9 mouse cellular contexts compared by ENCODE assay signal in genomic region chr8:37062012-37062944, GRCm38 (mm10).
DNase-seq lines count a peak whose midpoint lies in the region; ATAC-seq and TF ChIP-seq lines count a peak whose summit lies in the region.
"Had no signal": no experiment of that assay in that cellular context is flagged by ENCODE, and none has a peak within 500 bp of the region (broad histone marks: within the 10 kb centered on the region; RNA-seq: fewer than 3 reads in every experiment).

No protein-coding gene starts in this region.

- no peaks in the 10 kb centered on the region for H3K36me3 ChIP-seq in embryonic facial prominence, embryonic 15.5 days
- no peaks in the 10 kb centered on the region for H3K36me3 ChIP-seq in heart, postnatal 0 days (replicated peaks; ENCODE audit: control insufficient read depth, insufficient read depth, low read length)
- H3K36me3 ChIP-seq in liver, postnatal 0 days (replicated peaks; ENCODE audit: insufficient read depth, low read length): no peaks in the 10 kb centered on the region
- H3K36me3 ChIP-seq: heart, embryonic 13.5 days had no signal

- 0 out of 2 replicates have a peak, but pooled peaks cover 3% of the 10 kb centered on the region for H3K4me1 ChIP-seq in embryonic facial prominence, embryonic 15.5 days
- H3K4me1 ChIP-seq in heart, postnatal 0 days (ENCODE audit: control insufficient read depth, insufficient read depth): no peaks in the 10 kb centered on the region
- H3K4me1 ChIP-seq in liver, postnatal 0 days (ENCODE audit: insufficient read depth): no peaks in the 10 kb centered on the region

- no peaks in the 10 kb centered on the region for H3K27me3 ChIP-seq in embryonic facial prominence, embryonic 15.5 days
- H3K27me3 ChIP-seq in heart, postnatal 0 days (ENCODE audit: control insufficient read depth, insufficient read depth, low read length): no peaks in the 10 kb centered on the region
- no peaks in the 10 kb centered on the region for H3K27me3 ChIP-seq in liver, postnatal 0 days (ENCODE audit: insufficient read depth, low read length)
- H3K27me3 ChIP-seq: heart, embryonic 13.5 days had no signal

- H3K9me3 ChIP-seq in embryonic facial prominence, embryonic 15.5 days (replicated peaks): no peaks in the 10 kb centered on the region
- H3K9me3 ChIP-seq in heart, postnatal 0 days (replicated peaks; ENCODE audit: control insufficient read depth, low read length): no peaks in the 10 kb centered on the region
- H3K9me3 ChIP-seq in liver, postnatal 0 days (ENCODE audit: low read length): no peaks in the 10 kb centered on the region
- H3K9me3 ChIP-seq: heart, embryonic 13.5 days had no signal

- H3K4me2 ChIP-seq in embryonic facial prominence, embryonic 15.5 days (replicated peaks): no peak overlapping the region
- H3K4me2 ChIP-seq in heart, postnatal 0 days (ENCODE audit: low read depth, low read length): no peak overlapping the region
- no peak overlapping the region for H3K4me2 ChIP-seq in liver, postnatal 0 days (ENCODE audit: low read depth, low read length)
- H3K4me2 ChIP-seq: heart, embryonic 13.5 days had no signal

- peak; percentile 99 for TF ChIP-seq CTCF in heart, postnatal 0 days (IDR thresholded peaks at IDR 0.05; ENCODE audit: low read depth)
- peak; percentile 92 for TF ChIP-seq CTCF in liver, postnatal 0 days (IDR thresholded peaks at IDR 0.05; ENCODE audit: low read depth)

- no peak overlapping the region for H3K4me3 ChIP-seq in embryonic facial prominence, embryonic 15.5 days (replicated peaks)
- no peak overlapping the region for H3K4me3 ChIP-seq in heart, postnatal 0 days (ENCODE audit: low read depth, low read length)
- no peak overlapping the region for H3K4me3 ChIP-seq in liver, postnatal 0 days (ENCODE audit: low read depth, low read length)
- H3K4me3 ChIP-seq: heart, embryonic 13.5 days had no signal

- TF ChIP-seq EP300 in heart, postnatal 0 days (IDR thresholded peaks at IDR 0.05; ENCODE audit: low read depth): no peak
- no peak for TF ChIP-seq EP300 in liver, postnatal 0 days (IDR thresholded peaks at IDR 0.05; ENCODE audit: low read depth)

- H3K27ac ChIP-seq in embryonic facial prominence, embryonic 15.5 days (replicated peaks): no peak overlapping the region
- no peak overlapping the region for H3K27ac ChIP-seq in heart, postnatal 0 days (ENCODE audit: low read depth)
- no peak overlapping the region for H3K27ac ChIP-seq in liver, postnatal 0 days (ENCODE audit: low read depth)
- H3K27ac ChIP-seq: heart, embryonic 13.5 days had no signal

- no peak overlapping the region for H3K9ac ChIP-seq in embryonic facial prominence, embryonic 15.5 days
- no peak overlapping the region for H3K9ac ChIP-seq in heart, postnatal 0 days (replicated peaks; ENCODE audit: low read depth, low read length)
- no peak overlapping the region for H3K9ac ChIP-seq in liver, postnatal 0 days (replicated peaks)
- H3K9ac ChIP-seq: heart, embryonic 13.5 days had no signal

- 25% methylated on average over 13 of the region's 13 CpGs for WGBS in embryonic facial prominence, embryonic 15.5 days
- 31% methylated on average over 13 of the region's 13 CpGs for WGBS in heart, postnatal 0 days
- WGBS in liver, postnatal 0 days (ENCODE audit: insufficient replicate concordance): 30% methylated on average over 13 of the region's 13 CpGs

- DNase-seq in ES-CJ7 (ENCODE audit: low read depth, low spot score): peak; percentile 88
- peak; percentile 88 for DNase-seq in brain, adult 2 months (ENCODE audit: low read depth, low spot score)
- DNase-seq in heart, postnatal 0 days (ENCODE audit: low spot score): peak; percentile 75
- DNase-seq in kidney, postnatal 10 days: peak; percentile 91
- peak; percentile 79 for DNase-seq in liver, postnatal 0 days
- peak; percentile 53 for DNase-seq in ovary, adult 18-20 months (ENCODE audit: low spot score)
- DNase-seq in thymus, postnatal 4 days: peak; percentile 67

- ATAC-seq in embryonic facial prominence, embryonic 15.5 days (ENCODE audit: insufficient number of reproducible peaks, low FRiP score, low TSS enrichment, low read depth): peak; percentile 67
- peak; percentile 82 for ATAC-seq in heart, postnatal 0 days (ENCODE audit: insufficient read depth, low read depth)
- 0 out of 2 replicates have a peak, but pooled peaks have one; percentile 36 for ATAC-seq in liver, postnatal 0 days
